Mouse (Mus musculus) myocyte (in vitro differentiated cells): ENCODE results near the gene Zfp949. TPM values are rescaled to one million over a fixed set of nuclear protein-coding genes. Genes with fewer than 3 reads are reported as not detected.
A peak's percentile ranks its signal among the peaks of the same experiment; 100 is the strongest.

ENCODE experiments used
- H3K27me3 ChIP-seq: one replicate; pipeline ENCODE4 v1.6.1; 2011; ENCODE audit not compliant: control insufficient read depth, insufficient read depth, insufficient read length
- H3K36me3 ChIP-seq: one replicate; pipeline ENCODE4 v1.6.1; 2011; ENCODE audit not compliant: control insufficient read depth, insufficient read depth
- H3K4me2 ChIP-seq: one replicate; pipeline ENCODE4 v1.6.1; 2011; ENCODE audit warnings: low read depth, control low read depth
- H3K4me3 ChIP-seq: one replicate; pipeline ENCODE4 v1.5.1; 2011; ENCODE audit warnings: mild to moderate bottlenecking, control low read depth, moderate library complexity
- H3K79me2 ChIP-seq: one replicate; pipeline ENCODE4 v1.6.1; 2011; ENCODE audit not compliant: control insufficient read depth, insufficient read depth
- H3ac ChIP-seq: one replicate; pipeline ENCODE4 v1.6.1; 2011; ENCODE audit not compliant: control insufficient read depth, insufficient read length
- CEBPB ChIP-seq: IDR thresholded peaks from 2 replicates; pipeline ENCODE4 v1.6.1; 2011; ENCODE audit warnings: mild to moderate bottlenecking, moderate library complexity; ENCODE audit not compliant: poor library complexity, insufficient read depth, severe bottlenecking
- E2F4 ChIP-seq: IDR thresholded peaks from one replicate; pipeline ENCODE4 v1.6.1; 2011; ENCODE audit warnings: mild to moderate bottlenecking, control low read depth, moderate library complexity; ENCODE audit not compliant: insufficient read depth
- MAX ChIP-seq: IDR thresholded peaks from one replicate; pipeline ENCODE4 v1.6.1; 2011; ENCODE audit warnings: low read depth, mild to moderate bottlenecking, control low read depth
- MYOD1 ChIP-seq, 3 experiments: IDR thresholded peaks; one replicate each; pipeline ENCODE4 v1.6.1; 2011; ENCODE audit warnings: control low read depth in 2 of 3, low read depth in 2 of 3, mild to moderate bottlenecking in 2 of 3, moderate library complexity in 1 of 3; ENCODE audit not compliant: insufficient read length in 2 of 3, control insufficient read depth in 1 of 3
- MYOG ChIP-seq, 3 experiments: IDR thresholded peaks; one replicate each; pipeline ENCODE4 v1.6.1; 2011; ENCODE audit warnings: control low read depth in 2 of 3, low read depth in 2 of 3, mild to moderate bottlenecking in 2 of 3; ENCODE audit not compliant: insufficient read length in 2 of 3, control insufficient read depth in 1 of 3, insufficient read depth in 1 of 3
- POLR2A ChIP-seq: IDR thresholded peaks from one replicate; pipeline ENCODE4 v1.6.1; 2011; ENCODE audit warnings: low read depth, mild to moderate bottlenecking, control low read depth, moderate library complexity; ENCODE audit not compliant: insufficient read length
- POLR2AphosphoS2 ChIP-seq: IDR thresholded peaks from one replicate; pipeline ENCODE4 v1.6.1; 2011; ENCODE audit warnings: low read depth, control low read depth; ENCODE audit not compliant: insufficient read length
- REST ChIP-seq: IDR thresholded peaks from one replicate; pipeline ENCODE4 v1.6.1; 2011; ENCODE audit warnings: mild to moderate bottlenecking, control low read depth, moderate library complexity; ENCODE audit not compliant: insufficient read depth, insufficient read length
- SRF ChIP-seq: IDR thresholded peaks from one replicate; pipeline ENCODE4 v1.6.1; 2011; ENCODE audit warnings: low read depth; ENCODE audit not compliant: control insufficient read depth, insufficient read length
- TCF12 ChIP-seq: IDR thresholded peaks from one replicate; pipeline ENCODE4 v1.6.1; 2011; ENCODE audit warnings: mild to moderate bottlenecking, control low read depth; ENCODE audit not compliant: poor library complexity, insufficient read depth, severe bottlenecking
- TCF3 ChIP-seq: IDR thresholded peaks from one replicate; pipeline ENCODE4 v1.6.1; 2011; ENCODE audit warnings: low read depth, control low read depth; ENCODE audit not compliant: insufficient read length
- USF1 ChIP-seq: IDR thresholded peaks from one replicate; pipeline ENCODE4 v1.6.1; 2011; ENCODE audit warnings: low read depth, mild to moderate bottlenecking, control low read depth, moderate library complexity
- polyA plus RNA-seq: library from polyadenylated mRNA; unstranded; fragments of >200 nt; fragmentation: generic; extraction: Trizol; gene quantifications from one replicate; pipeline ENCODE4 v1.2.1, GENCODE M21; 2012; ENCODE audit warnings: missing spikeins

The Zfp949 gene
- polyA plus RNA-seq, 1 experiment, result 3.7 TPM

- Histone ChIP-seq H3K36me3 (peaks cover 10% of the 10 kb centered on the region), H3ac (peak overlapping the region; percentile 86), H3K4me2 (peak overlapping the region; percentile 94), H3K79me2 (peaks cover 16% of the 10 kb centered on the region), H3K27me3 (no peaks in the 10 kb centered on the region), H3K4me3 (peak overlapping the region; percentile 77)
- TF ChIP-seq E2F4, result peak; percentile 85
- no peak for TF ChIP-seq TCF3
- peak in 1 of 3 experiments; percentile 57 for TF ChIP-seq MYOD1 (IDR thresholded peaks at IDR 0.05; ENCODE audit: control insufficient read depth in 1 of 3, insufficient read length in 2 of 3, low read depth in 2 of 3)
- peak; percentile 92 for TF ChIP-seq POLR2AphosphoS2
- peak; percentile 78 for TF ChIP-seq POLR2A
- TF ChIP-seq TCF12, result no peak
- no peak for TF ChIP-seq MAX
- no peak for TF ChIP-seq CEBPB
- TF ChIP-seq SRF, result peak; percentile 30
- no peak for TF ChIP-seq USF1
- TF ChIP-seq REST, result no peak
- TF ChIP-seq MYOG (IDR thresholded peaks at IDR 0.05; ENCODE audit: control insufficient read depth in 1 of 3, insufficient read depth in 1 of 3, insufficient read length in 2 of 3, low read depth in 2 of 3), result peak in 1 of 3 experiments; percentile 18
Measured at GRCm38 (mm10) chr9:88522569-88523334, 25.1 kb upstream of the Zfp949 start.

GRCm38 (mm10) chr9:88523335-88523668 lies 24.5 kb upstream of the Zfp949 start:
- Histone ChIP-seq H3K4me2 (peak overlapping the region; percentile 94), H3K36me3 (peaks cover 10% of the 10 kb centered on the region), H3K4me3 (peak overlapping the region; percentile 77), H3K79me2 (peaks cover 16% of the 10 kb centered on the region), H3K27me3 (no peaks in the 10 kb centered on the region), H3ac (peak overlapping the region; percentile 86)
- no peak for TF ChIP-seq MYOG (IDR thresholded peaks at IDR 0.05; ENCODE audit: control insufficient read depth in 1 of 3, insufficient read depth in 1 of 3, insufficient read length in 2 of 3, low read depth in 2 of 3)
- no peak for TF ChIP-seq REST
- no peak for TF ChIP-seq CEBPB
- TF ChIP-seq TCF3, result no peak
- TF ChIP-seq MYOD1 (IDR thresholded peaks at IDR 0.05; ENCODE audit: control insufficient read depth in 1 of 3, insufficient read length in 2 of 3, low read depth in 2 of 3), result no peak
- no peak for TF ChIP-seq POLR2A
- no peak for TF ChIP-seq TCF12
- TF ChIP-seq E2F4, result no peak
- no peak for TF ChIP-seq SRF
- TF ChIP-seq POLR2AphosphoS2, result no peak
- TF ChIP-seq MAX, result no peak
- no peak for TF ChIP-seq USF1

GRCm38 (mm10) chr9:88524367-88524766 lies 23.5 kb upstream of the Zfp949 start:
- Histone ChIP-seq H3ac (no peak overlapping the region), H3K79me2 (peaks cover 16% of the 10 kb centered on the region), H3K4me3 (no peak overlapping the region), H3K27me3 (no peaks in the 10 kb centered on the region), H3K4me2 (no peak overlapping the region), H3K36me3 (peaks cover 10% of the 10 kb centered on the region)
- TF ChIP-seq MYOD1 (IDR thresholded peaks at IDR 0.05; ENCODE audit: control insufficient read depth in 1 of 3, insufficient read length in 2 of 3, low read depth in 2 of 3) (no peak), TCF3 (no peak), POLR2A (no peak), MAX (no peak), POLR2AphosphoS2 (no peak), CEBPB (no peak), E2F4 (no peak), SRF (no peak), REST (no peak), MYOG (IDR thresholded peaks at IDR 0.05; ENCODE audit: control insufficient read depth in 1 of 3, insufficient read depth in 1 of 3, insufficient read length in 2 of 3, low read depth in 2 of 3) (no peak)

- Histone ChIP-seq H3K36me3 (peaks cover 9% of the 10 kb centered on the region), H3ac (no peak overlapping the region), H3K4me3 (no peak overlapping the region), H3K4me2 (no peak overlapping the region), H3K27me3 (no peaks in the 10 kb centered on the region), H3K79me2 (peaks cover 16% of the 10 kb centered on the region)
- TF ChIP-seq MAX (no peak), TCF12 (no peak), MYOG (IDR thresholded peaks at IDR 0.05; ENCODE audit: control insufficient read depth in 1 of 3, insufficient read depth in 1 of 3, insufficient read length in 2 of 3, low read depth in 2 of 3) (no peak), REST (no peak), POLR2A (no peak), USF1 (no peak)
Measured at GRCm38 (mm10) chr9:88524796-88525195, 23.0 kb upstream of the Zfp949 start.
